Mouse (Mus musculus) MEL (cell line): Measurements from ENCODE around the gene Efna4. TPM values are rescaled to one million over a fixed set of nuclear protein-coding genes. Genes with fewer than 3 reads are reported as not detected.

Experiments
- DNase-seq: peaks from one replicate; pipeline ENCODE4 v3.0.0; 2011; ENCODE audit warnings: low read depth, low spot score
- H3K27ac ChIP-seq: 2 replicates; pipeline ENCODE4 v1.5.1; 2012; ENCODE audit warnings: low read depth, mild to moderate bottlenecking, control low read depth, low read length, moderate library complexity; ENCODE audit not compliant: control insufficient read depth
- H3K27me3 ChIP-seq, 2 experiments: fragments of 150-350 bp in 1 of 2; sonication (generic) in 1 of 2; 2 replicates each; pipeline ENCODE4 v1.6.1; 2012; ENCODE audit warnings: low read length in 2 of 2, mild to moderate bottlenecking in 2 of 2, improper control_type of control experiment in 1 of 2, moderate library complexity in 1 of 2; ENCODE audit not compliant: insufficient read depth in 2 of 2, control insufficient read depth in 1 of 2
- H3K36me3 ChIP-seq, 2 experiments: 2 replicates each; pipeline ENCODE4 v1.6.1; 2012 to 2014; ENCODE audit warnings: low read length in 2 of 2, improper control_type of control experiment in 1 of 2, inconsistent platforms in 1 of 2, mild to moderate bottlenecking in 1 of 2; ENCODE audit not compliant: insufficient read depth in 2 of 2, control insufficient read depth in 1 of 2
- H3K4me1 ChIP-seq, 2 experiments: fragments of 150-350 bp in 1 of 2; sonication (generic) in 1 of 2; 2 replicates each; pipeline ENCODE4 v1.6.1; 2012; ENCODE audit warnings: low read length in 2 of 2, improper control_type of control experiment in 1 of 2, mild to moderate bottlenecking in 1 of 2; ENCODE audit not compliant: insufficient read depth in 2 of 2, control insufficient read depth in 1 of 2
- H3K4me3 ChIP-seq, 2 experiments: fragments of 150-350 bp in 1 of 2; sonication (generic) in 1 of 2; 2 replicates each; pipeline ENCODE4 v1.5.1; 2012; ENCODE audit warnings: low read depth in 2 of 2, low read length in 2 of 2, mild to moderate bottlenecking in 2 of 2, moderate library complexity in 2 of 2, control low read depth in 1 of 2, improper control_type of control experiment in 1 of 2; ENCODE audit not compliant: control insufficient read depth in 1 of 2, insufficient read depth in 1 of 2
- H3K79me2 ChIP-seq: 2 replicates; pipeline ENCODE4 v1.6.1; 2012; ENCODE audit warnings: mild to moderate bottlenecking, low read length, moderate library complexity; ENCODE audit not compliant: control insufficient read depth, poor library complexity, insufficient read depth
- H3K9ac ChIP-seq: 2 replicates; pipeline ENCODE4 v1.6.1; 2012; ENCODE audit warnings: low read depth, mild to moderate bottlenecking, control low read depth, low read length, moderate library complexity; ENCODE audit not compliant: control insufficient read depth, poor library complexity, severe bottlenecking
- H3K9me3 ChIP-seq: fragments of 150-350 bp; sonication (generic); replicated peaks from 2 replicates; pipeline ENCODE4 v1.6.1; 2012; ENCODE audit warnings: mild to moderate bottlenecking, low read length, improper control_type of control experiment, moderate library complexity; ENCODE audit not compliant: insufficient read depth
- CHD1 ChIP-seq: IDR thresholded peaks from 2 replicates; pipeline ENCODE4 v1.6.1; 2012; ENCODE audit warnings: low read depth, mild to moderate bottlenecking, inconsistent platforms, low read length, improper control_type of control experiment
- CHD2 ChIP-seq: IDR thresholded peaks from 2 replicates; pipeline ENCODE4 v1.6.1; 2011; ENCODE audit warnings: low read length, improper control_type of control experiment
- E2F4 ChIP-seq: IDR thresholded peaks from 2 replicates; pipeline ENCODE4 v1.6.1; 2011; ENCODE audit warnings: low read depth, low read length, improper control_type of control experiment, borderline replicate concordance
- EP300 ChIP-seq, 2 experiments: IDR thresholded peaks; 2 replicates each; pipeline ENCODE4 v1.6.1; 2011; ENCODE audit warnings: improper control_type of control experiment in 2 of 2, low read length in 2 of 2, low read depth in 1 of 2, mild to moderate bottlenecking in 1 of 2
- HCFC1 ChIP-seq: IDR thresholded peaks from 2 replicates; pipeline ENCODE4 v1.6.1; 2012; ENCODE audit warnings: low read depth, mild to moderate bottlenecking, inconsistent platforms, low read length, improper control_type of control experiment, moderate library complexity
- JUND ChIP-seq: IDR thresholded peaks from 2 replicates; pipeline ENCODE4 v1.6.1; 2011; ENCODE audit warnings: low read depth, mild to moderate bottlenecking, improper control_type of control experiment, low read length
- MAFK ChIP-seq: IDR thresholded peaks from 2 replicates; pipeline ENCODE4 v1.6.1; 2011; ENCODE audit warnings: low read depth, mild to moderate bottlenecking, low read length, improper control_type of control experiment, borderline replicate concordance
- MAX ChIP-seq: IDR thresholded peaks from 2 replicates; pipeline ENCODE4 v1.6.1; 2011; ENCODE audit warnings: low read length, improper control_type of control experiment
- MEF2A ChIP-seq: IDR thresholded peaks from 2 replicates; pipeline ENCODE4 v1.6.1; 2014; ENCODE audit warnings: low read depth, mild to moderate bottlenecking, inconsistent platforms, low read length, improper control_type of control experiment; ENCODE audit not compliant: poor library complexity, insufficient replicate concordance, severe bottlenecking; ENCODE audit errors: extremely low read depth
- MYC ChIP-seq: IDR thresholded peaks from 2 replicates; pipeline ENCODE4 v1.6.1; 2011; ENCODE audit warnings: low read depth, mild to moderate bottlenecking, low read length, improper control_type of control experiment, moderate library complexity
- RCOR1 ChIP-seq: IDR thresholded peaks from 2 replicates; pipeline ENCODE4 v1.6.1; 2012; ENCODE audit warnings: low read depth, mild to moderate bottlenecking, inconsistent platforms, low read length, improper control_type of control experiment
- SMC3 ChIP-seq: IDR thresholded peaks from 2 replicates; pipeline ENCODE4 v1.6.1; 2011; ENCODE audit warnings: low read depth, low read length, improper control_type of control experiment
- TBP ChIP-seq: IDR thresholded peaks from 2 replicates; pipeline ENCODE4 v1.8.0; 2011; ENCODE audit warnings: low read depth, low read length, improper control_type of control experiment
- TCF12 ChIP-seq: IDR thresholded peaks from 2 replicates; pipeline ENCODE4 v1.6.1; 2014; ENCODE audit warnings: low read depth, mild to moderate bottlenecking, inconsistent platforms, low read length, improper control_type of control experiment, moderate library complexity
- USF1 ChIP-seq: IDR thresholded peaks from 2 replicates; pipeline ENCODE4 v1.6.1; 2014; ENCODE audit warnings: low read depth, mild to moderate bottlenecking, inconsistent platforms, low read length, improper control_type of control experiment, moderate library complexity
- ZC3H11A ChIP-seq: IDR thresholded peaks from 2 replicates; pipeline ENCODE4 v1.6.1; 2012; ENCODE audit warnings: low read depth, mild to moderate bottlenecking, inconsistent platforms, low read length, improper control_type of control experiment
- ZKSCAN1 ChIP-seq: IDR thresholded peaks from 2 replicates; pipeline ENCODE4 v1.6.1; 2012; ENCODE audit warnings: low read depth, mild to moderate bottlenecking, inconsistent platforms, low read length, improper control_type of control experiment, moderate library complexity
- ZMIZ1 ChIP-seq: IDR thresholded peaks from 2 replicates; pipeline ENCODE4 v1.6.1; 2012; ENCODE audit warnings: low read depth, mild to moderate bottlenecking, inconsistent platforms, low read length, improper control_type of control experiment, moderate library complexity
- ZNF384 ChIP-seq: IDR thresholded peaks from 2 replicates; pipeline ENCODE4 v1.6.1; 2012; ENCODE audit warnings: low read depth, mild to moderate bottlenecking, inconsistent platforms, low read length, improper control_type of control experiment
- polyA plus RNA-seq, 2 experiments: library from polyadenylated mRNA; stranded (reverse) in 1 of 2; unstranded in 1 of 2; fragments of >175 nt in 1 of 2; fragments of >200 nt in 1 of 2; gene quantifications; 2 replicates each; pipeline versions ENCODE4 v1.2.1 to v1.2.4; 2012; ENCODE audit warnings: low replicate concordance in 2 of 2, low read depth in 1 of 2; ENCODE audit not compliant: insufficient read length in 2 of 2, insufficient read depth in 1 of 2, missing spikeins in 1 of 2
- total RNA-seq: library from RNA; depleted of rRNA; stranded (reverse); fragments of 300-350 nt; gene quantifications from 2 replicates; pipeline ENCODE4 v1.2.3, GENCODE M21; 2012

Gene Efna4
- total and polyA plus RNA-seq, 3 experiments = 1.9 to 4.5 TPM; not detected in 1

DNA sequence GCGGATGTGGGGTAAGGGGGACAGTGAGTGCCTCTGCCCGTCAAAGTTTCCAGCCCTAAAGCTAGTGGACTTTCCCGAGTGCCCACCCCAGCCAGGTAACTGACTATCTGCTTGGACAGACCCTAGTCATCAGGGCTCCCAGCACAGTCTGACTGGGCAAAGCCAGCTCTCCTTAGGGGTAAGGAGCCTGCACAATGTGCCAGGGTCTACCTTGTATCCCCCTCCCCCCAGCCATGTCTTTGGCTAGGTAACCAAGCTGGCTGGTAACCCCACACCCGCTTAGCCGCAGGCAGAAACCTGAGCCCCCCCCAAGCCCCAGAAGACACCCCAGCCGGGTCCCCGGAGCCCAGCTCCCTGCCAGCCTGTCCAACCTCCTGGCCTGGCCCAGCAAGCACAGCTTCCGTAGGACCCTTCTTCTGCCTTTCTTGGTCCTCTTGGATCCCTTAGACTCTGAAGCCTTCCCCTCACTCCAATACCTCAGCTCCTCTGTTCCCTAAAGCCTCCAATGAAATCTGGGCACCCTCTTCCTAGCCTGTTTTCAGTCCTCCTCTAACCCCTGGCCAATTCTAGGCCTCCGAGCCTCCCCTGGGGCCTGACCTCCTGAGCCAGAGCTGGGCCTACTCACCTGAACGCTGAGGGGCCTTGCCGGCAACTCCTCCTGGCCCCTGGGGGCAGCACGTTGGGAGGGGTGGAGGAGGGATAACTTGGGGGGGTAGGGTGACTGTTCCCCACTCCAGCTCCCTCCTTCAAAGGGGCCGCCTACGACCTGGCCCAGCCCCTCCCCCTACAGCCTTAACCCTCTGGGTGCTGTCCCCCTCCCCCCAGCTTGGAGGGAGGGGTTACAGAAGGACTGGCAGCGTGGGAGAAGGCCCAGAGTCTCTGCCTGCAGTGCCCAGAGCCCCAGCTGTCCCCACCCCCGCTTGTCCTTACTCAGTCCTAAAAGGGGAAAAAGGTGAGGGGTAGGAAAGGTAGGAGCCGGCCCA is 48.9 kb upstream of the Efna4 start (continued):
- TF ChIP-seq E2F4 (no peak), ZNF384 (no peak)

DNA sequence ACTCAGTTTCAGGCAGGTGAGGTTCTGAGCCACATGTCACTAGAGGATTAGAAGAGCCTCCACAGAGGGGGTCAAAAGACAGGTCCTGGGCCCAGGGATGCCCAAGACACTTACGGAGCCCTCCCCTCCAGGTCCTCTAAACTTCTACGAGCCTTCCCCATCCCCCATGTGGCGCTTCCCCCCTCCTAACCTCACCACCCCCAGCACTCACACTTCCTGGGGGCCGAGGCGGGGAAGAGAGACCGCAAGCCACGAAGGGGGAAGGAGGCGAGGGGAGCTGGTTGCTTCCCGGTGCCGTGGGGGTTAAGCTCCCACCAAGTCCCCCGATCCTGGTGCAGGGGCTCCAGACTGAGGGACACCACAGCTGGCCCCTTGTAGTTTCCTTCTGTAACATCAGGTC is 47.6 kb upstream of the Efna4 start:
- Histone ChIP-seq H3K4me3 (no peak overlapping the region), H3K4me1 (peaks cover 7 to 28% of the 10 kb centered on the region in 2 experiments)
- TF ChIP-seq JUND (no peak), CHD2 (no peak), TBP (no peak), RCOR1 (no peak), ZKSCAN1 (no peak), MAFK (no peak), ZMIZ1 (no peak), HCFC1 (no peak), MEF2A (no peak), CHD1 (no peak), EP300 (IDR thresholded peaks at IDR 0.05; ENCODE audit: low read depth in 1 of 2, low read length in 2 of 2) (no peak)

DNA sequence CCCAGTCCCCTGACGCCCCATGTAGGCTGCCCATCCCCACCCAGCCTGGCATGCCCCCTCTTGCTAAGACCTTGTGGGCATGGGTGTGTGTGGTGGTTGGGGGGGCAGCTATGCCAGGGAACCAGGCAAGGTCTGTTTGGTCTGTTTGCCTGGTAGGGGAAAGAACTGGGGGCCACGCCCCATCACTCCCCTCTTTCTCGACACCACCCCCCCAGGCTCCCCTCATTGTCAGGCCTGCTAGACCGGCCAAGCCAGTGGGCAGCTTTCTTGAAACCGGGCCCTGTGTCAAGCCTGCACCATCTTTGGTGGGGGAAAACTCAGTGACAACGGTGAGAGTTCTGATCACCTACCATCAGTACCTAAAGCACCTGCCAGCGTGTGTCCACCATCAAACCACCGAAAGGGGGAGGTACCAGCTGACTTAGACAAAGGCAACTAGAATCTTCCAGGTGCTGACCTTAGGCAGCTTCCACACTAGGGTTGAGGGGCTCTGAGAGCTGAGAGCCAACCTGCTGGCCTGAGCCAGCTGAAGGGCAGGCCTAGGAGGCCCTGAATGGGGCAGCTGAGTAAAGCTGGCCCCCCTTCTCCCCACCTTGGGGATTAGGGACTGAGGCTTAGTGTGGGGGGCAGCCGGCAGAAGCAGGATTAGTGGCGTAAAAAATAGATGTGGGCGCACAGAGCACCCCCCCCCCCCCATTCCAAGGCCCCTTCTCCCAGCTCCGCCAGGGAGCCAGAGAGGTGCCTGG is 46.7 kb upstream of the Efna4 start:
- no peak overlapping the region for H3K27ac ChIP-seq

More for the DNA sequence above, 47.6 kb upstream of the Efna4 start:
- no peaks in the 10 kb centered on the region for H3K79me2 ChIP-seq
- peaks cover 0 to 22% of the 10 kb centered on the region in 2 experiments; a peak in 2 of 4 replicates for H3K36me3 ChIP-seq
- H3K9me3 ChIP-seq = no peaks in the 10 kb centered on the region
- no peak overlapping the region for H3K27ac ChIP-seq
- no peak overlapping the region for H3K9ac ChIP-seq
- no peaks in the 10 kb centered on the region for H3K27me3 ChIP-seq
- no peak for DNase-seq

More for the DNA sequence above, 46.7 kb upstream of the Efna4 start:
- H3K36me3 ChIP-seq = peaks cover 0 to 12% of the 10 kb centered on the region in 2 experiments; a peak in 2 of 4 replicates
- no peak overlapping the region for H3K9ac ChIP-seq
- H3K4me3 ChIP-seq = no peak overlapping the region
- H3K79me2 ChIP-seq = no peaks in the 10 kb centered on the region
- peaks cover under 1 to 19% of the 10 kb centered on the region in 2 experiments for H3K4me1 ChIP-seq
- H3K27me3 ChIP-seq = no peaks in the 10 kb centered on the region
- DNase-seq = no peak
- H3K9me3 ChIP-seq = no peaks in the 10 kb centered on the region
- no peak for TF ChIP-seq ZNF384
- TF ChIP-seq CHD1 = no peak
- TF ChIP-seq EP300 (IDR thresholded peaks at IDR 0.05; ENCODE audit: low read depth in 1 of 2, low read length in 2 of 2) = no peak
- no peak for TF ChIP-seq ZC3H11A
- TF ChIP-seq SMC3 = no peak
- no peak for TF ChIP-seq USF1
- TF ChIP-seq ZMIZ1 = no peak
- no peak for TF ChIP-seq MAX
- no peak for TF ChIP-seq E2F4
- TF ChIP-seq MYC = no peak
- TF ChIP-seq TCF12 = no peak
- TF ChIP-seq JUND = no peak
